Mouse (Mus musculus) myocyte (in vitro differentiated cells): ENCODE measurements around the gene Cers5.
"Not testable (repeated sequence)": the region's sequence is repeated elsewhere in the genome, so short reads cannot be mapped to it uniquely, and the experiment has no call there.

Experiments used
- MYOG ChIP-seq, 3 experiments: IDR thresholded peaks; one replicate each; pipeline ENCODE4 v1.6.1; 2011; ENCODE audit warnings: control low read depth in 2 of 3, low read depth in 2 of 3, mild to moderate bottlenecking in 2 of 3; ENCODE audit not compliant: insufficient read length in 2 of 3, control insufficient read depth in 1 of 3, insufficient read depth in 1 of 3
- POLR2A ChIP-seq: IDR thresholded peaks from one replicate; pipeline ENCODE4 v1.6.1; 2011; ENCODE audit warnings: low read depth, mild to moderate bottlenecking, control low read depth, moderate library complexity; ENCODE audit not compliant: insufficient read length
- USF1 ChIP-seq: IDR thresholded peaks from one replicate; pipeline ENCODE4 v1.6.1; 2011; ENCODE audit warnings: low read depth, mild to moderate bottlenecking, control low read depth, moderate library complexity

GRCm38 (mm10) chr15:99727039-99727438, 45.6 kb downstream of the Cers5 start:
- TF ChIP-seq POLR2A; MYOG (IDR thresholded peaks at IDR 0.05; ENCODE audit: control insufficient read depth in 1 of 3, insufficient read depth in 1 of 3, insufficient read length in 2 of 3, low read depth in 2 of 3); USF1: not testable (repeated sequence)
